Mouse (Mus musculus): ENCODE measurements around the gene Dpp3.
"Not testable (repeated sequence)": the region's sequence is repeated elsewhere in the genome, so short reads cannot be mapped to it uniquely, and the experiment has no call there.

Gene Dpp3

GRCm38 (mm10) chr19:4896780-4897520 lies 31.1 kb downstream of the Dpp3 start:
- no peak for DNase-seq (ENCODE audit: low spot score in 2 of 2)

- DNase-seq (ENCODE audit: low spot score in 2 of 2), result no peak
Observed at GRCm38 (mm10) chr19:4891798-4892197, 36.3 kb downstream of the Dpp3 start.

- no peak for DNase-seq (ENCODE audit: low spot score in 2 of 2)
Observed at GRCm38 (mm10) chr19:4889791-4890190, 38.3 kb downstream of the Dpp3 start.

GRCm38 (mm10) chr19:4883961-4884360 lies 44.1 kb downstream of the Dpp3 start:
- no peak for DNase-seq (ENCODE audit: low spot score in 2 of 2)

- DNase-seq (ENCODE audit: low spot score in 2 of 2), result no peak
Observed at GRCm38 (mm10) chr19:4879324-4879703, 48.8 kb downstream of the Dpp3 start.

GRCm38 (mm10) chr19:4878405-4879323 lies 49.4 kb downstream of the Dpp3 start, which contains the start of gene Zdhhc24:
TSS of gene Zdhhc24 (plus strand) at chr19:4878668.
- DNase-seq (ENCODE audit: low spot score in 2 of 2), result peak; percentile 92 to 95

GRCm38 (mm10) chr19:4877785-4878184 lies 50.3 kb downstream of the Dpp3 start, which contains the start of gene Actn3:
TSS of gene Actn3 (minus strand) at chr19:4877909.
- DNase-seq (ENCODE audit: low spot score in 2 of 2), result peak in 1 of 2 experiments; percentile 48

GRCm38 (mm10) chr19:4876755-4877154 lies 51.3 kb downstream of the Dpp3 start:
- no peak for DNase-seq (ENCODE audit: low spot score in 2 of 2)

- no peak for DNase-seq (ENCODE audit: low spot score in 2 of 2)
Observed at GRCm38 (mm10) chr19:4876241-4876640, 51.8 kb downstream of the Dpp3 start.

GRCm38 (mm10) chr19:4874613-4875012 lies 53.5 kb downstream of the Dpp3 start:
- DNase-seq (ENCODE audit: low spot score in 2 of 2), result not testable (repeated sequence)

GRCm38 (mm10) chr19:4865147-4865546 lies 62.9 kb downstream of the Dpp3 start:
- DNase-seq (ENCODE audit: low spot score in 2 of 2), result no peak

GRCm38 (mm10) chr19:4863048-4863447 lies 65.0 kb downstream of the Dpp3 start:
- no peak for DNase-seq (ENCODE audit: low spot score in 2 of 2)

- DNase-seq (ENCODE audit: low spot score in 2 of 2), result no peak
Observed at GRCm38 (mm10) chr19:4859081-4859480, 69.0 kb downstream of the Dpp3 start.
